Mouse (Mus musculus) large intestine, adult 2 months (tissue): ENCODE measurements around the gene Golga7b. TPM values are rescaled to one million over a fixed set of nuclear protein-coding genes. Genes with fewer than 3 reads are reported as not detected.

Experiments
- polyA plus RNA-seq: library from polyadenylated mRNA; depleted of rRNA; stranded (reverse); fragments of >200 nt; gene quantifications from 2 replicates; pipeline ENCODE4 v1.2.3, GENCODE M21; 2012; rRNA removed

The Golga7b gene
- polyA plus RNA-seq, 1 experiment = 0.76 TPM

Other genes with a start within 250 kb of the Golga7b start
- gene Ankrd2, start 211.6 kb upstream of the Golga7b start, polyA plus RNA-seq = not detected in 2 replicates
- gene Hoga1, start 202.0 kb upstream of the Golga7b start, polyA plus RNA-seq = 0.57 and 1.4 TPM in 2 replicates
- 0.09 and 0.23 TPM in 2 replicates for gene 4933411K16Rik, start 195.3 kb upstream of the Golga7b start, polyA plus RNA-seq
- 2.4 and 2.5 TPM in 2 replicates for gene Morn4, start 161.2 kb upstream of the Golga7b start, polyA plus RNA-seq
- gene Pi4k2a, start 157.1 kb upstream of the Golga7b start, polyA plus RNA-seq = 32.0 and 34.2 TPM in 2 replicates
- gene Avpi1, start 118.5 kb upstream of the Golga7b start, polyA plus RNA-seq = 6.1 and 7.8 TPM in 2 replicates
- 41.8 and 46.9 TPM in 2 replicates for gene Marveld1, start 100.2 kb upstream of the Golga7b start, polyA plus RNA-seq
- 28.1 and 33.1 TPM in 2 replicates for gene Zfyve27, start 83.6 kb upstream of the Golga7b start, polyA plus RNA-seq
- gene Sfrp5, start 45.3 kb upstream of the Golga7b start, polyA plus RNA-seq = 3.3 and 4.2 TPM in 2 replicates
- gene Crtac1, start 184.2 kb downstream of the Golga7b start, polyA plus RNA-seq = 0.56 and 0.59 TPM in 2 replicates